ENCODE assay signal across 20 mouse cellular contexts in genomic region chr10:69832241-69832640, GRCm38 (mm10).
DNase-seq lines count a peak whose midpoint lies in the region; ATAC-seq and TF ChIP-seq lines count a peak whose summit lies in the region.
"Had no signal": no experiment of that assay in that cellular context is flagged by ENCODE, and none has a peak within 500 bp of the region (broad histone marks: within the 10 kb centered on the region; RNA-seq: fewer than 3 reads in every experiment).

No protein-coding gene starts in this region.

- H3K27me3 ChIP-seq in hindbrain, embryonic 13.5 days, result no peaks in the 10 kb centered on the region
- no peaks in the 10 kb centered on the region for H3K27me3 ChIP-seq in hindbrain, embryonic 10.5 days (ENCODE audit: insufficient read depth, poor library complexity, severe bottlenecking)
- H3K27me3 ChIP-seq: embryonic facial prominence, embryonic 15.5 days; intestine, embryonic 15.5 days had no signal

- TF ChIP-seq CTCF in gastrocnemius, adult 2 months (IDR thresholded peaks at IDR 0.05), result no peak

- H3K4me3 ChIP-seq in gastrocnemius, adult 2 months, result no peak overlapping the region
- no peak overlapping the region for H3K4me3 ChIP-seq in hindbrain, embryonic 13.5 days
- H3K4me3 ChIP-seq in hindbrain, embryonic 10.5 days, result no peak overlapping the region
- H3K4me3 ChIP-seq: embryonic facial prominence, embryonic 15.5 days; erythroblast, embryonic 14.5 days; forebrain, embryonic 10.5 days; heart, embryonic 10.5 days; intestine, embryonic 15.5 days had no signal

- H3K4me1 ChIP-seq in hindbrain, embryonic 13.5 days (replicated peaks), result 0 out of 2 replicates have a peak, but pooled peaks cover 5% of the 10 kb centered on the region
- no peaks in the 10 kb centered on the region for H3K4me1 ChIP-seq in hindbrain, embryonic 10.5 days (replicated peaks)
- H3K4me1 ChIP-seq: forebrain, embryonic 10.5 days; intestine, embryonic 15.5 days had no signal

- peak overlapping the region; percentile 58; the same call in 1 of the 2 replicates for H3K27ac ChIP-seq in gastrocnemius, adult 2 months
- peak overlapping the region; percentile 25; the same call in 1 of the 2 replicates for H3K27ac ChIP-seq in hindbrain, embryonic 13.5 days
- no peak overlapping the region for H3K27ac ChIP-seq in hindbrain, embryonic 10.5 days
- H3K27ac ChIP-seq: embryonic facial prominence, embryonic 15.5 days; forebrain, embryonic 10.5 days; heart, embryonic 10.5 days; hindbrain, embryonic 14.5 days; intestine, embryonic 15.5 days had no signal

- DNase-seq in gastrocnemius, adult 2 months, result peak; percentile 52
- DNase-seq in gastrocnemius, adult 8-10 months (ENCODE audit: low spot score in 2 of 2), result no peak
- no peak for DNase-seq in hindbrain, embryonic 10.5 days (ENCODE audit: low spot score)
- peak; percentile 26 for DNase-seq in gastrocnemius, postnatal 10 days
- DNase-seq in skeletal muscle tissue, adult 2 months (ENCODE audit: low read depth, low spot score), result peak; percentile 31
- no peak for DNase-seq in neural tube, embryonic 10.5 days (ENCODE audit: extremely low spot score, low spot score)
- DNase-seq: adrenal gland, postnatal 10 days; cerebellum, adult 11 months; cerebellum, adult 8-10 months; cerebellum, postnatal 14 days; embryo, embryonic 11 days; heart, postnatal 4 days had no signal

- intact Hi-C loops in gastrocnemius, adult 2 months (cut with DNase I), result no loop called here

- ATAC-seq in hindbrain, embryonic 13.5 days (ENCODE audit: low FRiP score), result no peak
- ATAC-seq: forebrain, embryonic 14.5 days; intestine, embryonic 15.5 days had no signal

- H3K36me3 ChIP-seq in hindbrain, embryonic 13.5 days, result peaks cover 14% of the 10 kb centered on the region; the same call in 1 of the 2 replicates
- H3K36me3 ChIP-seq in hindbrain, embryonic 10.5 days, result no peaks in the 10 kb centered on the region
- H3K36me3 ChIP-seq: embryonic facial prominence, embryonic 15.5 days; forebrain, embryonic 10.5 days; intestine, embryonic 15.5 days had no signal

- 76% methylated on average over 4 of the region's 4 CpGs for WGBS in hindbrain, embryonic 13.5 days
- WGBS in hindbrain, embryonic 10.5 days, result 78% methylated on average over 4 of the region's 4 CpGs

- H3K4me2 ChIP-seq in hindbrain, embryonic 13.5 days, result no peak overlapping the region
- H3K4me2 ChIP-seq: embryonic facial prominence, embryonic 15.5 days; hindbrain, embryonic 14.5 days; intestine, embryonic 15.5 days had no signal

- H3K9me3 ChIP-seq in hindbrain, embryonic 13.5 days, result no peaks in the 10 kb centered on the region
- H3K9me3 ChIP-seq in hindbrain, embryonic 10.5 days, result no peaks in the 10 kb centered on the region
- H3K9me3 ChIP-seq: embryonic facial prominence, embryonic 15.5 days; forebrain, embryonic 10.5 days; heart, embryonic 10.5 days; intestine, embryonic 15.5 days had no signal

- H3K9ac ChIP-seq in hindbrain, embryonic 13.5 days, result no peak overlapping the region
- H3K9ac ChIP-seq: embryonic facial prominence, embryonic 15.5 days; hindbrain, embryonic 14.5 days; intestine, embryonic 15.5 days had no signal

Comparison
In these comparisons a context has a peak if more than half of its experiments do, and no peak if none do; other contexts are left out.
1. DNase-seq: peak in gastrocnemius, adult 2 months (single experiment), gastrocnemius, postnatal 10 days (single experiment) and skeletal muscle tissue, adult 2 months (single experiment); none in gastrocnemius, adult 8-10 months (0 of 2), hindbrain, embryonic 10.5 days (single experiment) and neural tube, embryonic 10.5 days (single experiment).